Mouse (Mus musculus) myocyte (in vitro differentiated cells): ENCODE measurements around the gene Eci2.

Experiments used
- CEBPB ChIP-seq: IDR thresholded peaks from 2 replicates; pipeline ENCODE4 v1.6.1; 2011; ENCODE audit warnings: mild to moderate bottlenecking, moderate library complexity; ENCODE audit not compliant: poor library complexity, insufficient read depth, severe bottlenecking
- POLR2A ChIP-seq: IDR thresholded peaks from one replicate; pipeline ENCODE4 v1.6.1; 2011; ENCODE audit warnings: low read depth, mild to moderate bottlenecking, control low read depth, moderate library complexity; ENCODE audit not compliant: insufficient read length

GRCm38 (mm10) chr13:35036486-35036885 is 9.6 kb upstream of the Eci2 start:
- no peak for TF ChIP-seq CEBPB
- no peak for TF ChIP-seq POLR2A
